18 mouse cellular contexts compared by ENCODE assay signal in genomic region chr5:149437150-149437549, GRCm38 (mm10). TPM values are rescaled to one million over a fixed set of nuclear protein-coding genes. Genes with fewer than 3 reads are reported as not detected.
"Had no signal": no experiment of that assay in that cellular context is flagged by ENCODE, and none has a peak within 500 bp of the region (broad histone marks: within the 10 kb centered on the region; RNA-seq: fewer than 3 reads in every experiment).

No protein-coding gene starts in this region.

- H3K27ac ChIP-seq: kidney, postnatal 0 days; limb, embryonic 10.5 days; lung, embryonic 15.5 days; macrophage; midbrain, embryonic 15.5 days; neural tube, embryonic 13.5 days; stomach, embryonic 15.5 days had no signal

- H3K4me3 ChIP-seq: limb, embryonic 10.5 days; lung, embryonic 15.5 days; megakaryocyte, embryonic 14.5 days; midbrain, embryonic 15.5 days; neural tube, embryonic 13.5 days; stomach, embryonic 15.5 days had no signal

- H3K27me3 ChIP-seq: lung, embryonic 15.5 days; midbrain, embryonic 15.5 days; neural tube, embryonic 13.5 days; stomach, embryonic 15.5 days had no signal

- H3K4me2 ChIP-seq: lung, embryonic 15.5 days; midbrain, embryonic 11.5 days; midbrain, embryonic 15.5 days; neural tube, embryonic 13.5 days; stomach, embryonic 15.5 days had no signal

- DNase-seq: kidney, adult 9 months; kidney, postnatal 4 days; lung, postnatal 14 days; right cerebral cortex, adult 18-20 months; right cerebral cortex, postnatal 4 days; spleen, adult 18-20 months; thymus, postnatal 36 days had no signal

- H3K36me3 ChIP-seq: limb, embryonic 10.5 days; lung, embryonic 15.5 days; midbrain, embryonic 15.5 days; neural tube, embryonic 13.5 days; stomach, embryonic 15.5 days had no signal

- H3K9me3 ChIP-seq: limb, embryonic 10.5 days; lung, embryonic 15.5 days; megakaryocyte, embryonic 14.5 days; midbrain, embryonic 15.5 days; neural tube, embryonic 13.5 days; stomach, embryonic 15.5 days had no signal

- H3K9ac ChIP-seq: lung, embryonic 15.5 days; midbrain, embryonic 15.5 days; neural tube, embryonic 13.5 days; stomach, embryonic 15.5 days had no signal

- ATAC-seq: intestine, postnatal 0 days; midbrain, embryonic 15.5 days had no signal

RNA-seq across cellular contexts. Expression of gene Tex26, which starts 2.3 kb away (rescaled TPM):
- polyA plus RNA-seq: liver, embryonic 16.5 days; macrophage had no signal

RNA-seq across cellular contexts. Expression of gene Medag, which starts 25.6 kb away (rescaled TPM):
- polyA plus RNA-seq: macrophage had no signal
